ENCODE assay signal across 8 mouse cellular contexts in the genomic region with DNA sequence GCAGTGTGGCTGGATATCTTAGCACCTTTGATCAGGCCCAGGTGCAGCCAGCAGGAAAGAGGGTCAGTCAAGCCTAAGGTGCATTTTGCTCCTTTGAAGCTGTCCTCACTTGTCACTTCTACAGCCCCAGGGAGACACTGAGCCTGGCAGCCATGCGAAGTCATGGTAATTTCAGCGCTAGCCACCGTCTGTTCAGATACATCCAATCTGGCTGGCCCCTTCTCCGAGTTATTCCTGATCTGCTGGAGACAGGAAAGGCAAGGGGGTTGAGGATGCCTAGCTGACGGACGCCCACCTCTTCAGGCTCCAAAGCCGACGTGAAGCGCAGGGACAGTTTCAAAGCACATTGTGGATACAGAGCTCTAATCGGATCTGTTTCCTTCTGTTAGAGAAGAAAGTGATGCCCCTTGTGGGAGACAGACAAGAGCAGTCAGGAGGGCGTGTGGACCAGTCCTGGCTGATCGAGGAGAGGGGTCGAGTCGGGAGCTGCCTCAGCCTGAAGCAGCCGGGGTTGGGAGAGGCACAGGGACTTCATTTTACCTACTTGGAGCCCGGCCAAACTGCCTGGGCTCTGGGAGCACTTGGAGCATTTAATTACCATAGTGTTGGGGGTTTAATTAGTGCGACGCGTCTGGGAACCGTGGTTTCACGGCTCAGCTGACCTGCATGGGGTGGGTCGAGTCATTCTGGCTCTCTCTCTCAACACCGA. TPM values are rescaled to one million over a fixed set of nuclear protein-coding genes. Genes with fewer than 3 reads are reported as not detected.
DNase-seq lines count a peak whose midpoint lies in the region; ATAC-seq and TF ChIP-seq lines count a peak whose summit lies in the region.

No protein-coding gene starts in this region.

- H3K4me2 ChIP-seq in neural tube, embryonic 12.5 days (replicated peaks), result peak overlapping the region; percentile 46

- 0 out of 2 replicates have a peak, but pooled peaks cover under 1% of the 10 kb centered on the region for H3K79me2 ChIP-seq in liver, adult 2 months (ENCODE audit: control insufficient read depth, insufficient read depth, low read length)

- no peak for DNase-seq in liver, adult 2 months (ENCODE audit: extremely low read depth, low read depth, low spot score)
- no peak for DNase-seq in liver
- peak; percentile 75 to 76 for DNase-seq in cerebellum, postnatal 14 days
- DNase-seq in heart, postnatal 10 days, result peak; percentile 47 to 50
- DNase-seq in layer of hippocampus, postnatal 14 days (ENCODE audit: low spot score in 2 of 2), result peak; percentile 26 to 29
- no peak for DNase-seq in ovary, postnatal 10 days (ENCODE audit: low spot score)
- DNase-seq in adrenal gland, adult 8-10 months, result no peak

- peak overlapping the region; percentile 40 for H3K27ac ChIP-seq in liver, adult 2 months (replicated peaks; ENCODE audit: insufficient read depth, low read depth, low read length)
- H3K27ac ChIP-seq in neural tube, embryonic 12.5 days, result peak overlapping the region; percentile 50; the same call in 1 of the 2 replicates

- no peak overlapping the region for H3K4me3 ChIP-seq in liver, adult 2 months (ENCODE audit: insufficient read depth, low read depth, low read length)
- no peak overlapping the region for H3K4me3 ChIP-seq in neural tube, embryonic 12.5 days

- no peaks in the 10 kb centered on the region for H3K9me3 ChIP-seq in neural tube, embryonic 12.5 days

- intact Hi-C loops in heart, postnatal 10 days (cut with DNase I), result no loop called here

- no peaks in the 10 kb centered on the region for H3K27me3 ChIP-seq in liver, adult 2 months (ENCODE audit: control insufficient read depth, insufficient read depth, low read length)
- H3K27me3 ChIP-seq in neural tube, embryonic 12.5 days (replicated peaks), result no peaks in the 10 kb centered on the region

- peak overlapping the region; percentile 0 for H3K9ac ChIP-seq in liver, adult 2 months (ENCODE audit: low read depth, low read length)
- H3K9ac ChIP-seq in neural tube, embryonic 12.5 days, result no peak overlapping the region

- TF ChIP-seq CTCF in liver, adult 2 months (IDR thresholded peaks at IDR 0.05; ENCODE audit: low read depth, low read length), result no peak

- no peaks in the 10 kb centered on the region for H3K36me3 ChIP-seq in liver, adult 2 months (ENCODE audit: control insufficient read depth, insufficient read depth, low read length)
- no peaks in the 10 kb centered on the region for H3K36me3 ChIP-seq in neural tube, embryonic 12.5 days

- WGBS in liver, adult 2 months, result 57% methylated on average over 23 of the region's 23 CpGs
- WGBS in neural tube, embryonic 12.5 days, result 17% methylated on average over 23 of the region's 23 CpGs

- peaks cover 10% of the 10 kb centered on the region for H3K4me1 ChIP-seq in liver, adult 2 months (ENCODE audit: control insufficient read depth, insufficient read depth, low read length)
- H3K4me1 ChIP-seq in neural tube, embryonic 12.5 days, result peaks cover 39% of the 10 kb centered on the region

- no peak for TF ChIP-seq POLR2A in liver, adult 2 months (IDR thresholded peaks at IDR 0.05; ENCODE audit: extremely low read depth, insufficient read depth, low read length)

- ATAC-seq in neural tube, embryonic 12.5 days (ENCODE audit: low FRiP score, low read depth), result peak; percentile 66

RNA-seq across cellular contexts. Expression of a gene that starts 27.3 kb away (rescaled TPM):
- 2.2 and 4.6 TPM in 2 replicates for total RNA-seq in liver, adult 2 months (2014; rRNA removed)
- polyA plus RNA-seq in liver, adult 2 months (2012; rRNA removed), result 8.0 and 11.1 TPM in 2 replicates
- 10 to 100 TPM; 40.3 to 43.3 TPM for total RNA-seq in heart, postnatal 10 days (2021)
- 1 to 10 TPM; 5.1 to 6.5 TPM for total RNA-seq in layer of hippocampus, postnatal 14 days (2021)
- polyA plus RNA-seq in neural tube, embryonic 12.5 days (2016; fragmentation: Nextera tagmentation; extraction: Ambion mirVana), result 6.4 and 6.5 TPM in 2 replicates
- total RNA-seq in adrenal gland, adult 8-10 months (2022), result 10 to 100 TPM; 13.8 to 25.2 (median 18.5) TPM

RNA-seq across cellular contexts. Expression of a gene that starts 44.0 kb away (rescaled TPM):
- total RNA-seq in liver, adult 2 months (2014; rRNA removed), result 1.0 and 3.0 TPM in 2 replicates
- 2.5 and 2.9 TPM in 2 replicates for polyA plus RNA-seq in liver, adult 2 months (2012; rRNA removed)
- 10 to 100 TPM in 1 of 2 experiments, 1 to 10 TPM in 1; 9.7 to 14.0 TPM for total RNA-seq in heart, postnatal 10 days (2021)
- total RNA-seq in layer of hippocampus, postnatal 14 days (2021), result 1 to 10 TPM; 2.0 to 2.9 TPM
- polyA plus RNA-seq in neural tube, embryonic 12.5 days (2016; fragmentation: Nextera tagmentation; extraction: Ambion mirVana), result 22.8 and 25.9 TPM in 2 replicates
- 1 to 10 TPM; 4.8 to 9.9 (median 8.2) TPM for total RNA-seq in adrenal gland, adult 8-10 months (2022)

RNA-seq across cellular contexts. Expression of a gene that starts 47.9 kb away (rescaled TPM):
- 7.0 and 13.5 TPM in 2 replicates for total RNA-seq in liver, adult 2 months (2014; rRNA removed)
- 21.1 and 27.0 TPM in 2 replicates for polyA plus RNA-seq in liver, adult 2 months (2012; rRNA removed)
- 10 to 100 TPM in 1 of 2 experiments, 1 to 10 TPM in 1; 9.6 to 14.1 TPM for total RNA-seq in heart, postnatal 10 days (2021)
- total RNA-seq in layer of hippocampus, postnatal 14 days (2021), result 10 to 100 TPM; 27.6 to 28.9 TPM
- polyA plus RNA-seq in neural tube, embryonic 12.5 days (2016; fragmentation: Nextera tagmentation; extraction: Ambion mirVana), result 65.0 and 67.1 TPM in 2 replicates
- 10 to 100 TPM; 25.8 to 28.5 (median 26.2) TPM for total RNA-seq in adrenal gland, adult 8-10 months (2022)

RNA-seq across cellular contexts. Expression of a gene that starts 47.9 kb away (rescaled TPM):
- 5.3 and 6.8 TPM in 2 replicates for total RNA-seq in liver, adult 2 months (2014; rRNA removed)
- polyA plus RNA-seq in liver, adult 2 months (2012; rRNA removed), result 22.8 and 24.2 TPM in 2 replicates
- total RNA-seq in heart, postnatal 10 days (2021), result 10 to 100 TPM; 28.2 to 32.0 TPM
- 10 to 100 TPM; 20.0 to 23.3 TPM for total RNA-seq in layer of hippocampus, postnatal 14 days (2021)
- 34.6 and 39.7 TPM in 2 replicates for polyA plus RNA-seq in neural tube, embryonic 12.5 days (2016; fragmentation: Nextera tagmentation; extraction: Ambion mirVana)
- 10 to 100 TPM; 46.3 to 68.8 (median 57.7) TPM for total RNA-seq in adrenal gland, adult 8-10 months (2022)

RNA-seq across cellular contexts. Expression of a gene that starts 52.9 kb away (rescaled TPM):
- total RNA-seq in liver, adult 2 months (2014; rRNA removed), result 59.8 and 68.3 TPM in 2 replicates
- 80.5 and 105 TPM in 2 replicates for polyA plus RNA-seq in liver, adult 2 months (2012; rRNA removed)
- 10 to 100 TPM; 37.9 to 41.8 TPM for total RNA-seq in heart, postnatal 10 days (2021)
- 10 to 100 TPM; 74.0 to 82.4 TPM for total RNA-seq in layer of hippocampus, postnatal 14 days (2021)
- polyA plus RNA-seq in neural tube, embryonic 12.5 days (2016; fragmentation: Nextera tagmentation; extraction: Ambion mirVana), result 182 and 194 TPM in 2 replicates
- total RNA-seq in adrenal gland, adult 8-10 months (2022), result 100 to 1,000 TPM in 3 of 4 experiments, 10 to 100 TPM in 1; 83.4 to 110 (median 106) TPM

Comparison
In these comparisons a context has a peak if more than half of its experiments do, and no peak if none do; other contexts are left out.
1. DNase-seq: peak in cerebellum, postnatal 14 days (2 of 2), heart, postnatal 10 days (2 of 2) and layer of hippocampus, postnatal 14 days (2 of 2); none in liver, adult 2 months (single experiment), liver (single experiment), ovary, postnatal 10 days (single experiment) and adrenal gland, adult 8-10 months (single experiment).